Mouse (Mus musculus): ENCODE measurements at regions not wholly inside any gene's neighbourhood (a gene's known extent, or its start where the extent isn't known, plus 50 kb on each side); places are given as distances from the start of the nearest gene placed in this dataset.

GRCm38 (mm10) chr13:29016145-29016651, 62.7 kb upstream of the Sox4 start:
- Histone ChIP-seq H3K4me2 (peak overlapping the region; percentile 57), H3K27ac (replicated peaks) (peak overlapping the region; percentile 90), H3K27me3 (no peaks in the 10 kb centered on the region), H3K36me3 (no peaks in the 10 kb centered on the region), H3K4me1 (replicated peaks) (peaks cover 38% of the 10 kb centered on the region), H3K4me3 (peak overlapping the region; percentile 36), H3K9ac (peak overlapping the region; percentile 46), H3K9me3 (no peaks in the 10 kb centered on the region)
- WGBS, result 50% methylated on average over 25 of the region's 25 CpGs
- peak; percentile 70 for ATAC-seq (ENCODE audit: low FRiP score, low read depth)

- peak overlapping the region; percentile 57 for H3K4me2 ChIP-seq
- H3K36me3 ChIP-seq, result no peaks in the 10 kb centered on the region
- WGBS, result 11% methylated on average over 9 of the region's 9 CpGs
- peak overlapping the region; percentile 90 for H3K27ac ChIP-seq (replicated peaks)
- H3K27me3 ChIP-seq, result no peaks in the 10 kb centered on the region
- H3K4me1 ChIP-seq (replicated peaks), result peaks cover 38% of the 10 kb centered on the region
- H3K4me3 ChIP-seq, result peak overlapping the region; percentile 36
- H3K9me3 ChIP-seq, result no peaks in the 10 kb centered on the region
- ATAC-seq (ENCODE audit: low FRiP score, low read depth), result peak; percentile 65
- H3K9ac ChIP-seq, result peak overlapping the region; percentile 46
Observed at GRCm38 (mm10) chr13:29015605-29015994, 62.1 kb upstream of the Sox4 start.

- peaks cover 38% of the 10 kb centered on the region for H3K4me1 ChIP-seq (replicated peaks)
- ATAC-seq (ENCODE audit: low FRiP score, low read depth), result peak; percentile 57
Observed at GRCm38 (mm10) chr13:29014827-29015604, 61.5 kb upstream of the Sox4 start.

GRCm38 (mm10) chr13:29014066-29014826, 60.7 kb upstream of the Sox4 start:
- 39% methylated on average over 15 of the region's 15 CpGs for WGBS
- Histone ChIP-seq H3K36me3 (no peaks in the 10 kb centered on the region), H3K27me3 (no peaks in the 10 kb centered on the region), H3K9me3 (no peaks in the 10 kb centered on the region), H3K27ac (replicated peaks) (peak overlapping the region; percentile 90), H3K9ac (0 out of 2 replicates have a peak overlapping the region, but pooled peaks have one; percentile 46), H3K4me2 (peak overlapping the region; percentile 57), H3K4me1 (replicated peaks) (peaks cover 38% of the 10 kb centered on the region), H3K4me3 (peak overlapping the region; percentile 36)
- ATAC-seq (ENCODE audit: low FRiP score, low read depth), result peak; percentile 37

More at GRCm38 (mm10) chr13:29014827-29015604, 61.5 kb upstream of the Sox4 start:
- Histone ChIP-seq H3K27ac (replicated peaks) (peak overlapping the region; percentile 90), H3K4me3 (peak overlapping the region; percentile 36), H3K9ac (peak overlapping the region; percentile 46), H3K4me2 (peak overlapping the region; percentile 57), H3K9me3 (no peaks in the 10 kb centered on the region), H3K27me3 (no peaks in the 10 kb centered on the region), H3K36me3 (no peaks in the 10 kb centered on the region)
- WGBS, result 9% methylated on average over 13 of the region's 13 CpGs

GRCm38 (mm10) chr13:29006467-29006866, 53.0 kb upstream of the Sox4 start:
- H3K4me1 ChIP-seq (replicated peaks), result no peaks in the 10 kb centered on the region
- no peak overlapping the region for H3K9ac ChIP-seq
- no peaks in the 10 kb centered on the region for H3K27me3 ChIP-seq
- ATAC-seq (ENCODE audit: low FRiP score, low read depth), result no peak
- H3K27ac ChIP-seq (replicated peaks), result no peak overlapping the region
- H3K4me2 ChIP-seq, result no peak overlapping the region
- H3K4me3 ChIP-seq, result no peak overlapping the region
- no peaks in the 10 kb centered on the region for H3K9me3 ChIP-seq
- H3K36me3 ChIP-seq, result no peaks in the 10 kb centered on the region
